Mouse (Mus musculus) intestine, embryonic 15.5 days (tissue): ENCODE results near the gene Creb3l2. TPM values are rescaled to one million over a fixed set of nuclear protein-coding genes. Genes with fewer than 3 reads are reported as not detected.
A peak's percentile ranks its signal among the peaks of the same experiment; 100 is the strongest.

Experiments used
- ATAC-seq: fragments of 200-750 bp; cut with Nextera tagmentation; 2 replicates; pipeline ENCODE4 v1.8.0; 2017; ENCODE audit warnings: moderate TSS enrichment, moderate library complexity
- H3K27ac ChIP-seq: fragments of 300-500 bp; sonication (generic); 2 replicates; pipeline ENCODE4 v1.5.1; 2015; ENCODE audit warnings: mild to moderate bottlenecking, inconsistent platforms
- H3K27me3 ChIP-seq: fragments of 300-500 bp; sonication (generic); replicated peaks from 2 replicates; pipeline ENCODE4 v1.6.1; 2015; ENCODE audit warnings: inconsistent platforms
- H3K36me3 ChIP-seq: fragments of 300-500 bp; sonication (generic); 2 replicates; pipeline ENCODE4 v1.6.1; 2015; ENCODE audit warnings: inconsistent platforms
- H3K4me1 ChIP-seq: fragments of 300-500 bp; sonication (generic); replicated peaks from 2 replicates; pipeline ENCODE4 v1.6.1; 2015; ENCODE audit warnings: inconsistent platforms
- H3K4me2 ChIP-seq: fragments of 300-500 bp; sonication (generic); replicated peaks from 2 replicates; pipeline ENCODE4 v1.6.1; 2015; ENCODE audit warnings: mild to moderate bottlenecking, inconsistent platforms
- H3K4me3 ChIP-seq: fragments of 300-500 bp; sonication (generic); replicated peaks from 2 replicates; pipeline ENCODE4 v1.5.1; 2015; ENCODE audit warnings: inconsistent platforms
- H3K9ac ChIP-seq: fragments of 300-500 bp; sonication (generic); 2 replicates; pipeline ENCODE4 v1.6.1; 2015; ENCODE audit warnings: inconsistent platforms
- H3K9me3 ChIP-seq: fragments of 300-500 bp; sonication (generic); 2 replicates; pipeline ENCODE4 v1.6.1; 2016; ENCODE audit warnings: inconsistent platforms
- WGBS: fragments of 180-500 bp; shearing (Covaris S2); methylation state at CpG from one replicate; pipeline ENCODE4 v1.1.7; 2015; 5-methylcytosine and 5-hydroxymethylcytosine counted together
- polyA plus RNA-seq: library from polyadenylated mRNA; unstranded; fragments of >200 nt; fragmentation: Nextera tagmentation; extraction: Ambion mirVana; gene quantifications from 2 replicates; pipeline ENCODE4 v1.2.1, GENCODE M21; 2015

The Creb3l2 gene
- polyA plus RNA-seq, 1 experiment from 2014 or later, result 15.8 TPM

- WGBS, result 41% methylated on average over 11 of the region's 11 CpGs
- Histone ChIP-seq H3K9ac (no peak overlapping the region), H3K27ac (no peak overlapping the region), H3K27me3 (no peaks in the 10 kb centered on the region), H3K9me3 (no peaks in the 10 kb centered on the region), H3K4me3 (no peak overlapping the region), H3K36me3 (peaks cover 3% of the 10 kb centered on the region; the same call in 1 of the 2 replicates), H3K4me2 (no peak overlapping the region), H3K4me1 (peaks cover 8% of the 10 kb centered on the region; the same call in 1 of the 2 replicates)
- ATAC-seq, result no peak
Observed at GRCm38 (mm10) chr6:37360813-37361385, 81.0 kb downstream of the Creb3l2 start.

GRCm38 (mm10) chr6:37354449-37355179 lies 87.3 kb downstream of the Creb3l2 start:
- Histone ChIP-seq H3K27ac (peak overlapping the region; percentile 69), H3K4me1 (no peaks in the 10 kb centered on the region), H3K4me2 (peak overlapping the region; percentile 38), H3K9ac (no peak overlapping the region), H3K9me3 (no peaks in the 10 kb centered on the region), H3K4me3 (no peak overlapping the region), H3K27me3 (no peaks in the 10 kb centered on the region), H3K36me3 (peaks cover 7% of the 10 kb centered on the region)
- 10% methylated on average over 17 of the region's 17 CpGs for WGBS
- peak; percentile 65 for ATAC-seq

- no peak overlapping the region for H3K27ac ChIP-seq
- no peak for ATAC-seq
- 77% methylated on average over 9 of the region's 9 CpGs for WGBS
Observed at GRCm38 (mm10) chr6:37353616-37354015, 88.3 kb downstream of the Creb3l2 start.

GRCm38 (mm10) chr6:37351731-37352380 lies 90.1 kb downstream of the Creb3l2 start:
- Histone ChIP-seq H3K27ac (no peak overlapping the region), H3K36me3 (peaks cover 13% of the 10 kb centered on the region), H3K4me3 (no peak overlapping the region), H3K9me3 (no peaks in the 10 kb centered on the region), H3K4me2 (no peak overlapping the region), H3K4me1 (no peaks in the 10 kb centered on the region), H3K27me3 (no peaks in the 10 kb centered on the region), H3K9ac (no peak overlapping the region)
- ATAC-seq, result peak; percentile 69; the same call in 1 of the 2 replicates
- WGBS, result 27% methylated on average over 10 of the region's 10 CpGs

More at GRCm38 (mm10) chr6:37353616-37354015, 88.3 kb downstream of the Creb3l2 start:
- Histone ChIP-seq H3K4me2 (no peak overlapping the region), H3K36me3 (peaks cover 7% of the 10 kb centered on the region), H3K27me3 (no peaks in the 10 kb centered on the region), H3K9me3 (no peaks in the 10 kb centered on the region), H3K4me1 (no peaks in the 10 kb centered on the region), H3K9ac (no peak overlapping the region), H3K4me3 (no peak overlapping the region)

- no peak overlapping the region for H3K27ac ChIP-seq
- WGBS, result 80% methylated on average over 8 of the region's 8 CpGs
- no peak overlapping the region for H3K4me3 ChIP-seq
- H3K36me3 ChIP-seq, result 0 out of 2 replicates have a peak, but pooled peaks cover 10% of the 10 kb centered on the region
- no peak overlapping the region for H3K9ac ChIP-seq
- no peaks in the 10 kb centered on the region for H3K27me3 ChIP-seq
- no peak for ATAC-seq
- H3K4me1 ChIP-seq, result no peaks in the 10 kb centered on the region
- no peaks in the 10 kb centered on the region for H3K9me3 ChIP-seq
- no peak overlapping the region for H3K4me2 ChIP-seq
Observed at GRCm38 (mm10) chr6:37350315-37350714, 91.6 kb downstream of the Creb3l2 start.

- H3K27me3 ChIP-seq, result no peaks in the 10 kb centered on the region
- H3K4me3 ChIP-seq, result no peak overlapping the region
- 75% methylated on average over 5 of the region's 5 CpGs for WGBS
- H3K9me3 ChIP-seq, result no peaks in the 10 kb centered on the region
- no peaks in the 10 kb centered on the region for H3K4me1 ChIP-seq
- no peak overlapping the region for H3K9ac ChIP-seq
- no peak for ATAC-seq
- 0 out of 2 replicates have a peak, but pooled peaks cover 7% of the 10 kb centered on the region for H3K36me3 ChIP-seq
- no peak overlapping the region for H3K27ac ChIP-seq
- no peak overlapping the region for H3K4me2 ChIP-seq
Observed at GRCm38 (mm10) chr6:37347606-37348005, 94.3 kb downstream of the Creb3l2 start.

- Histone ChIP-seq H3K4me2 (no peak overlapping the region), H3K27ac (no peak overlapping the region), H3K36me3 (0 out of 2 replicates have a peak, but pooled peaks cover 8% of the 10 kb centered on the region), H3K4me1 (no peaks in the 10 kb centered on the region), H3K27me3 (no peaks in the 10 kb centered on the region), H3K9ac (no peak overlapping the region), H3K9me3 (no peaks in the 10 kb centered on the region), H3K4me3 (no peak overlapping the region)
- 89% methylated on average over 5 of the region's 5 CpGs for WGBS
- no peak for ATAC-seq
Observed at GRCm38 (mm10) chr6:37338055-37338454, 103.9 kb downstream of the Creb3l2 start.

- Histone ChIP-seq H3K27ac (no peak overlapping the region), H3K36me3 (0 out of 2 replicates have a peak, but pooled peaks cover 12% of the 10 kb centered on the region), H3K4me1 (no peaks in the 10 kb centered on the region), H3K9ac (no peak overlapping the region), H3K9me3 (no peaks in the 10 kb centered on the region), H3K27me3 (no peaks in the 10 kb centered on the region), H3K4me2 (no peak overlapping the region), H3K4me3 (no peak overlapping the region)
- 31% methylated on average over 5 of the region's 5 CpGs for WGBS
- no peak for ATAC-seq
Observed at GRCm38 (mm10) chr6:37336831-37337260, 105.1 kb downstream of the Creb3l2 start.

GRCm38 (mm10) chr6:37336381-37336780 lies 105.6 kb downstream of the Creb3l2 start:
- no peak overlapping the region for H3K4me3 ChIP-seq
- H3K9me3 ChIP-seq, result no peaks in the 10 kb centered on the region
- no peak overlapping the region for H3K27ac ChIP-seq
- no peak overlapping the region for H3K4me2 ChIP-seq
- H3K9ac ChIP-seq, result no peak overlapping the region
- H3K4me1 ChIP-seq, result no peaks in the 10 kb centered on the region
- ATAC-seq, result no peak
- H3K36me3 ChIP-seq, result peaks cover 15% of the 10 kb centered on the region; the same call in 1 of the 2 replicates
- no peaks in the 10 kb centered on the region for H3K27me3 ChIP-seq
- WGBS, result 76% methylated on average over 7 of the region's 7 CpGs

GRCm38 (mm10) chr6:37332846-37333245 lies 109.1 kb downstream of the Creb3l2 start:
- H3K9me3 ChIP-seq, result no peaks in the 10 kb centered on the region
- no peak overlapping the region for H3K9ac ChIP-seq
- 0 out of 2 replicates have a peak, but pooled peaks have one; percentile 27 for ATAC-seq
- H3K27me3 ChIP-seq, result no peaks in the 10 kb centered on the region
- H3K4me2 ChIP-seq, result no peak overlapping the region
- no peak overlapping the region for H3K4me3 ChIP-seq
- H3K36me3 ChIP-seq, result peaks cover 15% of the 10 kb centered on the region; the same call in 1 of the 2 replicates
- H3K4me1 ChIP-seq, result no peaks in the 10 kb centered on the region
- H3K27ac ChIP-seq, result no peak overlapping the region
- WGBS, result 47% methylated on average over 10 of the region's 10 CpGs

- ATAC-seq, result peak; percentile 51
Observed at GRCm38 (mm10) chr6:37329901-37330864, 111.8 kb downstream of the Creb3l2 start.

More at GRCm38 (mm10) chr6:37329901-37330864, 111.8 kb downstream of the Creb3l2 start:
- H3K4me1 ChIP-seq, result peaks cover 8% of the 10 kb centered on the region
- no peak overlapping the region for H3K9ac ChIP-seq
- H3K36me3 ChIP-seq, result peaks cover 10% of the 10 kb centered on the region; the same call in 1 of the 2 replicates
- H3K27ac ChIP-seq, result peak overlapping the region; percentile 18; the same call in 1 of the 2 replicates
- H3K27me3 ChIP-seq, result no peaks in the 10 kb centered on the region
- no peak overlapping the region for H3K4me2 ChIP-seq
- H3K9me3 ChIP-seq, result no peaks in the 10 kb centered on the region
- no peak overlapping the region for H3K4me3 ChIP-seq
- 49% methylated on average over 5 of the region's 5 CpGs for WGBS
